Mouse (Mus musculus): Measurements from ENCODE around the gene Ldlrad3.

The Ldlrad3 gene

GRCm38 (mm10) chr2:102116521-102117401, 69.4 kb downstream of the Ldlrad3 start:
- no peak for DNase-seq (ENCODE audit: low read depth, low spot score)

- DNase-seq (ENCODE audit: low read depth, low spot score) = no peak
These were observed 72.4 kb downstream of the Ldlrad3 start for GRCm38 (mm10) chr2:102113801-102114200.

- DNase-seq (ENCODE audit: low read depth, low spot score) = no peak
These were observed 72.9 kb downstream of the Ldlrad3 start for GRCm38 (mm10) chr2:102113323-102113722.

- DNase-seq (ENCODE audit: low read depth, low spot score) = no peak
These were observed 74.2 kb downstream of the Ldlrad3 start for GRCm38 (mm10) chr2:102111906-102112499.

GRCm38 (mm10) chr2:102110306-102110705, 75.9 kb downstream of the Ldlrad3 start:
- no peak for DNase-seq (ENCODE audit: low read depth, low spot score)

- DNase-seq (ENCODE audit: low read depth, low spot score) = no peak
These were observed 78.9 kb downstream of the Ldlrad3 start for GRCm38 (mm10) chr2:102107280-102107679.

- no peak for DNase-seq (ENCODE audit: low read depth, low spot score)
These were observed 79.5 kb downstream of the Ldlrad3 start for GRCm38 (mm10) chr2:102106728-102107127.

GRCm38 (mm10) chr2:102105454-102105853, 80.7 kb downstream of the Ldlrad3 start:
- DNase-seq (ENCODE audit: low read depth, low spot score) = no peak

- no peak for DNase-seq (ENCODE audit: low read depth, low spot score)
These were observed 82.2 kb downstream of the Ldlrad3 start for GRCm38 (mm10) chr2:102103955-102104354.

GRCm38 (mm10) chr2:102100490-102100889, 85.7 kb downstream of the Ldlrad3 start:
- no peak for DNase-seq (ENCODE audit: low read depth, low spot score)

GRCm38 (mm10) chr2:102099702-102100450, 86.3 kb downstream of the Ldlrad3 start:
- no peak for DNase-seq (ENCODE audit: low read depth, low spot score)

GRCm38 (mm10) chr2:102099261-102099660, 86.9 kb downstream of the Ldlrad3 start:
- no peak for DNase-seq (ENCODE audit: low read depth, low spot score)

GRCm38 (mm10) chr2:102094773-102095172, 91.4 kb downstream of the Ldlrad3 start:
- no peak for DNase-seq (ENCODE audit: low read depth, low spot score)

- DNase-seq (ENCODE audit: low read depth, low spot score) = no peak
These were observed 91.9 kb downstream of the Ldlrad3 start for GRCm38 (mm10) chr2:102094281-102094680.

- DNase-seq (ENCODE audit: low read depth, low spot score) = no peak
These were observed 93.6 kb downstream of the Ldlrad3 start for GRCm38 (mm10) chr2:102092579-102092978.

- DNase-seq (ENCODE audit: low read depth, low spot score) = peak; percentile 75
These were observed 94.5 kb downstream of the Ldlrad3 start for GRCm38 (mm10) chr2:102091516-102092350.

GRCm38 (mm10) chr2:102087787-102088186, 98.4 kb downstream of the Ldlrad3 start:
- no peak for DNase-seq (ENCODE audit: low read depth, low spot score)

- no peak for DNase-seq (ENCODE audit: low read depth, low spot score)
These were observed 99.6 kb downstream of the Ldlrad3 start for GRCm38 (mm10) chr2:102086583-102086982.

GRCm38 (mm10) chr2:102082782-102083181, 103.4 kb downstream of the Ldlrad3 start:
- no peak for DNase-seq (ENCODE audit: low read depth, low spot score)

- DNase-seq (ENCODE audit: low read depth, low spot score) = peak; percentile 48
These were observed 108.6 kb downstream of the Ldlrad3 start for GRCm38 (mm10) chr2:102077554-102077953.

GRCm38 (mm10) chr2:102076237-102076636, 109.9 kb downstream of the Ldlrad3 start:
- no peak for DNase-seq (ENCODE audit: low read depth, low spot score)
